Mouse (Mus musculus): ENCODE data around the gene Specc1. TPM values are rescaled to one million over a fixed set of nuclear protein-coding genes. Genes with fewer than 3 reads are reported as not detected.

The Specc1 gene
- 6.4 and 10.2 TPM in 2 replicates for polyA plus RNA-seq (2012; rRNA removed)

GRCm38 (mm10) chr11:61956572-61957295, at the start of gene Specc1:
Gene Specc1, plus strand, starts transcription at chr11:61956763.
- Histone ChIP-seq H3K4me3 (ENCODE audit: low read depth, low read length) (peak within 1 kb of the TSS; percentile 56), H3K27me3 (ENCODE audit: control insufficient read depth, insufficient read depth, low read length) (0 out of 2 replicates have a peak, but pooled peaks cover 6% of the 10 kb centered on the region), H3K4me1 (ENCODE audit: control insufficient read depth, insufficient read depth, insufficient read length, low read length) (peaks cover 3% of the 10 kb centered on the region; the same call in 1 of the 2 replicates), H3K36me3 (ENCODE audit: control insufficient read depth, insufficient read depth, low read length) (no peaks in the 10 kb centered on the region), H3K27ac (ENCODE audit: insufficient read depth, low read depth, low read length) (no peak within 1 kb of the TSS)
- no peak; the same call in 1 of the 2 replicates for TF ChIP-seq POLR2A (IDR thresholded peaks at IDR 0.05; ENCODE audit: low read depth, low read length)
- TF ChIP-seq CTCF (IDR thresholded peaks at IDR 0.05; ENCODE audit: extremely low read depth, insufficient read length, insufficient replicate concordance, low read depth, low read length): peak; percentile 97
- 1% methylated on average over 58 of the region's 58 CpGs for WGBS

GRCm38 (mm10) chr11:61908315-61908714, 48.2 kb upstream of the Specc1 start:
- no peak for TF ChIP-seq POLR2A (IDR thresholded peaks at IDR 0.05; ENCODE audit: low read depth, low read length)
- TF ChIP-seq CTCF (IDR thresholded peaks at IDR 0.05; ENCODE audit: extremely low read depth, insufficient read length, insufficient replicate concordance, low read depth, low read length): no peak
- H3K27me3 ChIP-seq (ENCODE audit: control insufficient read depth, insufficient read depth, low read length): no peaks in the 10 kb centered on the region
- H3K4me3 ChIP-seq (ENCODE audit: low read depth, low read length): no peak overlapping the region
- H3K27ac ChIP-seq (ENCODE audit: insufficient read depth, low read depth, low read length): no peak overlapping the region
- H3K4me1 ChIP-seq (ENCODE audit: control insufficient read depth, insufficient read depth, insufficient read length, low read length): no peaks in the 10 kb centered on the region
- peaks cover 39% of the 10 kb centered on the region for H3K36me3 ChIP-seq (ENCODE audit: control insufficient read depth, insufficient read depth, low read length)

- H3K4me3 ChIP-seq (ENCODE audit: low read depth, low read length): no peak overlapping the region
- H3K27me3 ChIP-seq (ENCODE audit: control insufficient read depth, insufficient read depth, low read length): no peaks in the 10 kb centered on the region
- H3K27ac ChIP-seq (ENCODE audit: insufficient read depth, low read depth, low read length): no peak overlapping the region
- H3K36me3 ChIP-seq (ENCODE audit: control insufficient read depth, insufficient read depth, low read length): peaks cover 28% of the 10 kb centered on the region
- 93% methylated on average over 3 of the region's 3 CpGs for whole genome bisulfite sequencing
- no peaks in the 10 kb centered on the region for H3K4me1 ChIP-seq (ENCODE audit: control insufficient read depth, insufficient read depth, insufficient read length, low read length)
- TF ChIP-seq POLR2A (IDR thresholded peaks at IDR 0.05; ENCODE audit: low read depth, low read length) (no peak), CTCF (IDR thresholded peaks at IDR 0.05; ENCODE audit: extremely low read depth, insufficient read length, insufficient replicate concordance, low read depth, low read length) (no peak)
These were observed 36.9 kb upstream of the Specc1 start for GRCm38 (mm10) chr11:61919702-61920101.

GRCm38 (mm10) chr11:61923309-61923708, 33.3 kb upstream of the Specc1 start:
- TF ChIP-seq CTCF (IDR thresholded peaks at IDR 0.05; ENCODE audit: extremely low read depth, insufficient read length, insufficient replicate concordance, low read depth, low read length) (no peak), POLR2A (IDR thresholded peaks at IDR 0.05; ENCODE audit: low read depth, low read length) (no peak)
- 64% methylated on average over 1 of the region's 1 CpGs for WGBS
- Histone ChIP-seq H3K4me1 (ENCODE audit: control insufficient read depth, insufficient read depth, insufficient read length, low read length) (no peaks in the 10 kb centered on the region; the same call in 1 of the 2 replicates), H3K4me3 (ENCODE audit: low read depth, low read length) (no peak overlapping the region), H3K27me3 (ENCODE audit: control insufficient read depth, insufficient read depth, low read length) (no peaks in the 10 kb centered on the region), H3K27ac (ENCODE audit: insufficient read depth, low read depth, low read length) (no peak overlapping the region), H3K36me3 (ENCODE audit: control insufficient read depth, insufficient read depth, low read length) (peaks cover 9% of the 10 kb centered on the region)

- no peaks in the 10 kb centered on the region for H3K27me3 ChIP-seq (ENCODE audit: control insufficient read depth, insufficient read depth, low read length)
- H3K27ac ChIP-seq (ENCODE audit: insufficient read depth, low read depth, low read length): peak overlapping the region; percentile 56
- TF ChIP-seq POLR2A (IDR thresholded peaks at IDR 0.05; ENCODE audit: low read depth, low read length): no peak
- no peak for TF ChIP-seq CTCF (IDR thresholded peaks at IDR 0.05; ENCODE audit: extremely low read depth, insufficient read length, insufficient replicate concordance, low read depth, low read length)
- H3K36me3 ChIP-seq (ENCODE audit: control insufficient read depth, insufficient read depth, low read length): no peaks in the 10 kb centered on the region; the same call in 1 of the 2 replicates
- H3K4me1 ChIP-seq (ENCODE audit: control insufficient read depth, insufficient read depth, insufficient read length, low read length): no peaks in the 10 kb centered on the region; the same call in none of the 2 replicates
- H3K4me3 ChIP-seq (ENCODE audit: low read depth, low read length): peak overlapping the region; percentile 95
- under 1% methylated on average over 46 of the region's 47 CpGs for WGBS
These were observed 27.1 kb upstream of the Specc1 start for GRCm38 (mm10) chr11:61929323-61930097.

GRCm38 (mm10) chr11:61930098-61930517, 26.5 kb upstream of the Specc1 start, which contains the start of gene Akap10:
Gene Akap10, minus strand, starts transcription at chr11:61930252.
- WGBS: 1% methylated on average over 43 of the region's 43 CpGs
- TF ChIP-seq CTCF (IDR thresholded peaks at IDR 0.05; ENCODE audit: extremely low read depth, insufficient read length, insufficient replicate concordance, low read depth, low read length): no peak
- TF ChIP-seq POLR2A (IDR thresholded peaks at IDR 0.05; ENCODE audit: low read depth, low read length): peak; percentile 89
- H3K27ac ChIP-seq (ENCODE audit: insufficient read depth, low read depth, low read length): peak within 1 kb of the TSS; percentile 93
- H3K36me3 ChIP-seq (ENCODE audit: control insufficient read depth, insufficient read depth, low read length): no peaks in the 10 kb centered on the region; the same call in 1 of the 2 replicates
- H3K4me1 ChIP-seq (ENCODE audit: control insufficient read depth, insufficient read depth, insufficient read length, low read length): no peaks in the 10 kb centered on the region; the same call in none of the 2 replicates
- no peaks in the 10 kb centered on the region for H3K27me3 ChIP-seq (ENCODE audit: control insufficient read depth, insufficient read depth, low read length)
- peak within 1 kb of the TSS; percentile 95 for H3K4me3 ChIP-seq (ENCODE audit: low read depth, low read length)
